Mouse (Mus musculus) thymus, postnatal 36 days (tissue): ENCODE measurements around the gene Stpg1.

ENCODE experiments used
- DNase-seq, 2 experiments: peaks; one replicate each; pipeline ENCODE4 v3.0.0; 2022; ENCODE audit warnings: mixed read lengths in 2 of 2

Stpg1 gene

GRCm38 (mm10) chr4:135514925-135515324, 20.3 kb downstream of the Stpg1 start:
- DNase-seq = no peak

GRCm38 (mm10) chr4:135516351-135517316, 22.0 kb downstream of the Stpg1 start:
- DNase-seq = peak; percentile 59 to 63

GRCm38 (mm10) chr4:135518135-135518534, 23.5 kb downstream of the Stpg1 start:
- DNase-seq = no peak

- DNase-seq = no peak
Measured at GRCm38 (mm10) chr4:135520421-135520820, 25.8 kb downstream of the Stpg1 start.

GRCm38 (mm10) chr4:135523939-135524338, 29.3 kb downstream of the Stpg1 start:
- no peak for DNase-seq

- DNase-seq = no peak
Measured at GRCm38 (mm10) chr4:135525057-135525456, 30.5 kb downstream of the Stpg1 start.

- DNase-seq = no peak
Measured at GRCm38 (mm10) chr4:135526039-135526710, 31.6 kb downstream of the Stpg1 start.

GRCm38 (mm10) chr4:135530270-135530669, 35.7 kb downstream of the Stpg1 start:
- DNase-seq = no peak

GRCm38 (mm10) chr4:135531236-135531635, 36.6 kb downstream of the Stpg1 start:
- no peak for DNase-seq

GRCm38 (mm10) chr4:135531771-135532613, 37.4 kb downstream of the Stpg1 start:
- DNase-seq = no peak

- no peak for DNase-seq
Measured at GRCm38 (mm10) chr4:135533001-135533400, 38.4 kb downstream of the Stpg1 start.

- no peak for DNase-seq
Measured at GRCm38 (mm10) chr4:135535021-135535420, 40.4 kb downstream of the Stpg1 start.

GRCm38 (mm10) chr4:135539056-135539455, 44.5 kb downstream of the Stpg1 start:
- DNase-seq = no peak

- DNase-seq = no peak
Measured at GRCm38 (mm10) chr4:135540057-135540456, 45.5 kb downstream of the Stpg1 start.

GRCm38 (mm10) chr4:135544284-135544683, 49.7 kb downstream of the Stpg1 start:
- DNase-seq = no peak

- DNase-seq = peak in 1 of 2 experiments; percentile 20
Measured at GRCm38 (mm10) chr4:135545080-135545511, 50.5 kb downstream of the Stpg1 start.

GRCm38 (mm10) chr4:135546008-135546407, 51.4 kb downstream of the Stpg1 start:
- no peak for DNase-seq

- DNase-seq = no peak
Measured at GRCm38 (mm10) chr4:135546793-135547192, 52.2 kb downstream of the Stpg1 start.

GRCm38 (mm10) chr4:135547551-135547950, 53.0 kb downstream of the Stpg1 start:
- no peak for DNase-seq

GRCm38 (mm10) chr4:135548108-135548507, 53.5 kb downstream of the Stpg1 start:
- DNase-seq = no peak

- DNase-seq = no peak
Measured at GRCm38 (mm10) chr4:135548521-135549077, 54.0 kb downstream of the Stpg1 start.

GRCm38 (mm10) chr4:135549323-135549722, 54.7 kb downstream of the Stpg1 start:
- DNase-seq = no peak
